Mouse (Mus musculus) CD4-positive naive resting alpha-beta T cell, adult 57 days (primary cell): Measurements from ENCODE around the gene Gng12. TPM values are rescaled to one million over a fixed set of nuclear protein-coding genes. Genes with fewer than 3 reads are reported as not detected.

Experiments used
- total RNA-seq: library from RNA; stranded (reverse); gene quantifications from one replicate; pipeline ENCODE4 v1.2.4, GENCODE M21; 2023

Gng12 gene
- 14.3 TPM for total RNA-seq

DNA sequence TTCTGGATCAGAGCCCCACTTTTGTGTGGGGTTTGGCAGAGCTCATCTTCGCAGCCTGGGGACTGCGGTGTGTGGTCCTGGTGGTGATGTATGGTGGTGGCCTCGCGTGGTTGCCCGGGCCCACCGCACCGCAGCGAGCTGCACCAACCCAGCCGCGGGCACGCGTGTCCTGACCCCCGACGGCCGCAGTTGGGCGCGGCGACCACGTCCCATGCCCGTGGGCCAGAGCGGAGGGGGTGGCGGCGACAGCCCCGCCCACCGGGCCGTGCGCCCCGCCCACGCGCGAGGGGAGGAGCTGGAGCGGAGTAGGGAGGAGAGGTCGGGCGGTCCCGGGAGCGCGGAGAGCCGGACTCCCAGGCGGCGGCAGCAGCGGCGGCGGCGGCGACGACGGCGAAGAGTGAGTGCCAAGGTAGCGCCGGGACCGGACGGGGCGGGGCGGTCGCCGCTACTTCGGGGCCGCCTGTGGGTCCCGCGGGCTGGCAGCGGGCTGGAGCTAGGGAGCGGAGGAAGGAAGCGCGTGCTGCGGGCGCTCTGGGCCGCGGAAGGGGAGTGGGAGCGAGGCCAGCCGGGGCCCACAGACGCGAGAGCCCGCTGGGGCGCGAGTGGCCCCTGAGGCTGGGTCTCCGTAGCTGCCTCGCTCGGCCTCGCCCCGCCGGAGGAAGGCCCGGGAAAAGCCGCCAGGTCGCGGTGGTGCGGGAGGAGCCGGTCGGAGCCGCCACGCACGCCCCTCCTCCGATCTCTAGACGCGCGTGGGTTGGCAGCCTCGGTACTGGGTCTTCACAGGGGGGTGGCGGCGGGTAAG is at the start of gene Gng12:
TSS of gene Gng12 (plus strand) at position 279 of the 802 bp plus-strand sequence.

GRCm38 (mm10) chr6:67036837-67037628 is 140.8 kb downstream of the Gng12 start, which contains the start of gene Gadd45a:
Gadd45a (minus strand) TSS chr6:67037457.

Other genes starting within 250 kb of the Gng12 start
- gene Vmn1r35, start 210.5 kb upstream of the Gng12 start, total RNA-seq: not detected
- not detected for gene Vmn1r36, start 177.2 kb upstream of the Gng12 start, total RNA-seq
- gene Vmn1r37, start 167.0 kb upstream of the Gng12 start, total RNA-seq: not detected
- gene Vmn1r38, start 113.8 kb upstream of the Gng12 start, total RNA-seq: not detected
- gene Vmn1r39, start 85.8 kb upstream of the Gng12 start, total RNA-seq: not detected
- 36.6 TPM for gene Gadd45a, start 141.1 kb downstream of the Gng12 start, total RNA-seq